ENCODE assay signal across 12 mouse cellular contexts in the genomic region with DNA sequence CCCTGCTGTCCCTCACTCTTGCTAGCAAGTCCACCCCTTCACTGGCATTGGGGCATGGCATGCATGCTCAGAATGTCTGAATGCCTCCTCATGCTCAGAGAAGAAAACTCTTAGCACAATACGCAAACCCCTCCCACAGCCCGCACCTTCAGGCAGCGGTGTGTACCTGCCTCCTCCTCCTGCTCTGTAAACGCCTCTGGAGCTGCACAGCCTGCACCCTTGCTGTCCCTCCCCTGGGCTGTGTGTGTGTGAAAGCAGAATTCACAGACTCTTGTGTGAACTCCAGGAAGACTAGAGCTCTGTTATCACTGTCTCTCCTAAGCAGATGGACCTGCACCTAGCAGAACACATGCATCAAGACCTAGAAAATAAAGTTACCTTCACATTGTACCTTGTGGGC.
"Had no signal": no experiment of that assay in that cellular context is flagged by ENCODE, and none has a peak within 500 bp of the region (broad histone marks: within the 10 kb centered on the region; RNA-seq: fewer than 3 reads in every experiment).

No protein-coding gene starts in this region.

- DNase-seq: kidney, adult 2 months; kidney, postnatal 36 days; layer of hippocampus, adult 9-11 months; layer of hippocampus, postnatal 36 days; lung, embryonic 14.5 days; midbrain, embryonic 14.5 days; retina, postnatal 1 day; right cerebral cortex, postnatal 4 days; spleen, adult 18-20 months; thymus, adult 2 months; thymus, postnatal 25 days had no signal

- ATAC-seq: intestine, embryonic 16.5 days had no signal
